Mouse (Mus musculus): Measurements from ENCODE around the gene Bmpr1b.

Bmpr1b gene

GRCm38 (mm10) chr3:142114190-142114589, 55.0 kb downstream of the Bmpr1b start:
- DNase-seq (ENCODE audit: low read depth): no peak

- no peak for DNase-seq (ENCODE audit: low read depth)
Observed at GRCm38 (mm10) chr3:142113208-142113607, 56.0 kb downstream of the Bmpr1b start.

GRCm38 (mm10) chr3:142106227-142106626, 63.0 kb downstream of the Bmpr1b start:
- DNase-seq (ENCODE audit: low read depth): no peak

GRCm38 (mm10) chr3:142104027-142104805, 65.0 kb downstream of the Bmpr1b start:
- DNase-seq (ENCODE audit: low read depth): no peak

GRCm38 (mm10) chr3:142103622-142104021, 65.6 kb downstream of the Bmpr1b start:
- DNase-seq (ENCODE audit: low read depth): no peak

- DNase-seq (ENCODE audit: low read depth): no peak
Observed at GRCm38 (mm10) chr3:142099151-142099550, 70.1 kb downstream of the Bmpr1b start.

GRCm38 (mm10) chr3:142094049-142094448, 75.2 kb downstream of the Bmpr1b start:
- DNase-seq (ENCODE audit: low read depth): no peak

- no peak for DNase-seq (ENCODE audit: low read depth)
Observed at GRCm38 (mm10) chr3:142089684-142090083, 79.5 kb downstream of the Bmpr1b start.

- no peak for DNase-seq (ENCODE audit: low read depth)
Observed at GRCm38 (mm10) chr3:142085938-142086337, 83.3 kb downstream of the Bmpr1b start.

- DNase-seq (ENCODE audit: low read depth): no peak
Observed at GRCm38 (mm10) chr3:142084091-142084490, 85.1 kb downstream of the Bmpr1b start.

- no peak for DNase-seq (ENCODE audit: low read depth)
Observed at GRCm38 (mm10) chr3:142077723-142078302, 91.4 kb downstream of the Bmpr1b start.

GRCm38 (mm10) chr3:142071601-142072000, 97.6 kb downstream of the Bmpr1b start:
- DNase-seq (ENCODE audit: low read depth): no peak

GRCm38 (mm10) chr3:142066792-142067346, 102.4 kb downstream of the Bmpr1b start:
- DNase-seq (ENCODE audit: low read depth): no peak

- no peak for DNase-seq (ENCODE audit: low read depth)
Observed at GRCm38 (mm10) chr3:142065111-142065510, 104.1 kb downstream of the Bmpr1b start.

- DNase-seq (ENCODE audit: low read depth): no peak
Observed at GRCm38 (mm10) chr3:142063536-142064226, 105.5 kb downstream of the Bmpr1b start.

GRCm38 (mm10) chr3:142061267-142061666, 108.0 kb downstream of the Bmpr1b start:
- no peak for DNase-seq (ENCODE audit: low read depth)

- DNase-seq (ENCODE audit: low read depth): no peak
Observed at GRCm38 (mm10) chr3:142059890-142060289, 109.3 kb downstream of the Bmpr1b start.

- DNase-seq (ENCODE audit: low read depth): no peak
Observed at GRCm38 (mm10) chr3:142050681-142051080, 118.5 kb downstream of the Bmpr1b start.

- no peak for DNase-seq (ENCODE audit: low read depth)
Observed at GRCm38 (mm10) chr3:142049610-142050009, 119.6 kb downstream of the Bmpr1b start.

- no peak for DNase-seq (ENCODE audit: low read depth)
Observed at GRCm38 (mm10) chr3:142049093-142049492, 120.1 kb downstream of the Bmpr1b start.

- DNase-seq (ENCODE audit: low read depth): no peak
Observed at GRCm38 (mm10) chr3:142048493-142048892, 120.7 kb downstream of the Bmpr1b start.

GRCm38 (mm10) chr3:142043463-142043862, 125.8 kb downstream of the Bmpr1b start:
- DNase-seq (ENCODE audit: low read depth): peak; percentile 3

- DNase-seq (ENCODE audit: low read depth): no peak
Observed at GRCm38 (mm10) chr3:142043006-142043405, 126.2 kb downstream of the Bmpr1b start.
